Mouse (Mus musculus): ENCODE results near the gene Nrgn. TPM values are rescaled to one million over a fixed set of nuclear protein-coding genes. Genes with fewer than 3 reads are reported as not detected.

Gene Nrgn
- total and polyA plus RNA-seq, 3 experiments: 4.0 to 27.2 (median 21.7) TPM

GRCm38 (mm10) chr9:37550435-37550834, 2.3 kb downstream of the Nrgn start:
- DNase-seq: no peak
- no peaks in the 10 kb centered on the region for H3K36me3 ChIP-seq (ENCODE audit: control insufficient read depth, insufficient read depth, low read length)
- H3K27ac ChIP-seq: no peak overlapping the region
- WGBS: 70% methylated on average over 1 of the region's 1 CpGs
- no peak overlapping the region for H3K4me3 ChIP-seq
- no peak overlapping the region for H3K9ac ChIP-seq (ENCODE audit: low read depth, low read length)
- intact Hi-C loops (cut with DNase I): no loop called here
- no peaks in the 10 kb centered on the region for H3K27me3 ChIP-seq (ENCODE audit: control insufficient read depth, insufficient read depth, low read length)
- TF ChIP-seq CTCF (IDR thresholded peaks at IDR 0.05) (no peak), POLR2A (IDR thresholded peaks at IDR 0.05; ENCODE audit: insufficient read depth, low read depth, low read length) (no peak), EP300 (IDR thresholded peaks at IDR 0.05; ENCODE audit: insufficient read depth, low read depth, low read length) (no peak)
- no peaks in the 10 kb centered on the region for H3K79me2 ChIP-seq (replicated peaks; ENCODE audit: control insufficient read depth, insufficient read depth, low read length)
- peaks cover 4% of the 10 kb centered on the region for H3K4me1 ChIP-seq (ENCODE audit: control insufficient read depth, insufficient read depth, low read length)

GRCm38 (mm10) chr9:37546889-37547288, 5.8 kb downstream of the Nrgn start:
- no peaks in the 10 kb centered on the region for H3K79me2 ChIP-seq (replicated peaks; ENCODE audit: control insufficient read depth, insufficient read depth, low read length)
- TF ChIP-seq EP300 (IDR thresholded peaks at IDR 0.05; ENCODE audit: insufficient read depth, low read depth, low read length) (no peak), CTCF (IDR thresholded peaks at IDR 0.05) (peak; percentile 66)
- H3K27me3 ChIP-seq (ENCODE audit: control insufficient read depth, insufficient read depth, low read length): no peaks in the 10 kb centered on the region
- peaks cover 7% of the 10 kb centered on the region for H3K36me3 ChIP-seq (ENCODE audit: control insufficient read depth, insufficient read depth, low read length)
- DNase-seq: no peak
- no peak overlapping the region for H3K9ac ChIP-seq (ENCODE audit: low read depth, low read length)
- intact Hi-C loops (cut with DNase I): no loop called here
- no peak overlapping the region for H3K27ac ChIP-seq
- H3K4me1 ChIP-seq (ENCODE audit: control insufficient read depth, insufficient read depth, low read length): peaks cover 8% of the 10 kb centered on the region
- H3K4me3 ChIP-seq: no peak overlapping the region
- WGBS: 47% methylated on average over 1 of the region's 1 CpGs

GRCm38 (mm10) chr9:37545847-37546452, 6.8 kb downstream of the Nrgn start:
- no peak overlapping the region for H3K4me3 ChIP-seq
- TF ChIP-seq POLR2A (IDR thresholded peaks at IDR 0.05; ENCODE audit: insufficient read depth, low read depth, low read length): no peak
- TF ChIP-seq CTCF (IDR thresholded peaks at IDR 0.05): no peak
- no peak for TF ChIP-seq EP300 (IDR thresholded peaks at IDR 0.05; ENCODE audit: insufficient read depth, low read depth, low read length)
- peak; percentile 48 to 53 for DNase-seq
- peak overlapping the region; percentile 59 for H3K27ac ChIP-seq
- H3K27me3 ChIP-seq (ENCODE audit: control insufficient read depth, insufficient read depth, low read length): no peaks in the 10 kb centered on the region
- no peaks in the 10 kb centered on the region for H3K79me2 ChIP-seq (replicated peaks; ENCODE audit: control insufficient read depth, insufficient read depth, low read length)
- intact Hi-C loops (cut with DNase I): loop anchor here (2.0 kb wide), 2 partner anchors 15 to 83 kb away; no protein-coding TSS in a partner anchor
- WGBS: 28% methylated on average over 27 of the region's 27 CpGs
- H3K4me1 ChIP-seq (ENCODE audit: control insufficient read depth, insufficient read depth, low read length): peaks cover 13% of the 10 kb centered on the region
- no peak overlapping the region for H3K9ac ChIP-seq (ENCODE audit: low read depth, low read length)
- H3K36me3 ChIP-seq (ENCODE audit: control insufficient read depth, insufficient read depth, low read length): peaks cover 15% of the 10 kb centered on the region

- Histone ChIP-seq H3K4me3 (no peak overlapping the region), H3K36me3 (ENCODE audit: control insufficient read depth, insufficient read depth, low read length) (peaks cover 22% of the 10 kb centered on the region), H3K27ac (peak overlapping the region; percentile 59; the same call in 1 of the 2 replicates), H3K4me1 (ENCODE audit: control insufficient read depth, insufficient read depth, low read length) (peaks cover 15% of the 10 kb centered on the region), H3K27me3 (ENCODE audit: control insufficient read depth, insufficient read depth, low read length) (no peaks in the 10 kb centered on the region), H3K79me2 (replicated peaks; ENCODE audit: control insufficient read depth, insufficient read depth, low read length) (no peaks in the 10 kb centered on the region), H3K9ac (ENCODE audit: low read depth, low read length) (no peak overlapping the region)
- DNase-seq: no peak
- TF ChIP-seq POLR2A (IDR thresholded peaks at IDR 0.05; ENCODE audit: insufficient read depth, low read depth, low read length): no peak
- no peak for TF ChIP-seq EP300 (IDR thresholded peaks at IDR 0.05; ENCODE audit: insufficient read depth, low read depth, low read length)
- no peak for TF ChIP-seq CTCF (IDR thresholded peaks at IDR 0.05)
- 35% methylated on average over 17 of the region's 17 CpGs for WGBS
- intact Hi-C loops (cut with DNase I): loop anchor here (2.0 kb wide), 2 partner anchors 14 to 82 kb away; no protein-coding TSS in a partner anchor
These were observed 7.5 kb downstream of the Nrgn start for GRCm38 (mm10) chr9:37545166-37545610.

GRCm38 (mm10) chr9:37544447-37545165, 8.1 kb downstream of the Nrgn start:
- TF ChIP-seq POLR2A (IDR thresholded peaks at IDR 0.05; ENCODE audit: insufficient read depth, low read depth, low read length) (0 out of 2 replicates have a peak, but pooled peaks have one; percentile 14), EP300 (IDR thresholded peaks at IDR 0.05; ENCODE audit: insufficient read depth, low read depth, low read length) (no peak), CTCF (IDR thresholded peaks at IDR 0.05) (peak; percentile 78)
- intact Hi-C loops (cut with DNase I): loop anchor here (2.0 kb wide), 2 partner anchors 14 to 82 kb away; no protein-coding TSS in a partner anchor
- peaks cover 23% of the 10 kb centered on the region for H3K36me3 ChIP-seq (ENCODE audit: control insufficient read depth, insufficient read depth, low read length)
- 10% methylated on average over 29 of the region's 29 CpGs for WGBS
- H3K4me1 ChIP-seq (ENCODE audit: control insufficient read depth, insufficient read depth, low read length): peaks cover 18% of the 10 kb centered on the region
- no peak overlapping the region for H3K9ac ChIP-seq (ENCODE audit: low read depth, low read length)
- H3K27me3 ChIP-seq (ENCODE audit: control insufficient read depth, insufficient read depth, low read length): no peaks in the 10 kb centered on the region
- peak; percentile 79 to 81 for DNase-seq
- H3K79me2 ChIP-seq (replicated peaks; ENCODE audit: control insufficient read depth, insufficient read depth, low read length): no peaks in the 10 kb centered on the region
- peak overlapping the region; percentile 46 for H3K4me3 ChIP-seq
- H3K27ac ChIP-seq: peak overlapping the region; percentile 74

Measured in heart, adult 2 months (tissue).